Mouse (Mus musculus): Measurements from ENCODE around the gene 9930022D16Rik. TPM values are rescaled to one million over a fixed set of nuclear protein-coding genes. Genes with fewer than 3 reads are reported as not detected.
A peak's percentile ranks its signal among the peaks of the same experiment; 100 is the strongest.

The 9930022D16Rik gene
- polyA plus RNA-seq, 1 experiment from 2014 or later, result not detected

- WGBS, result 94% methylated on average over 5 of the region's 5 CpGs
- Histone ChIP-seq H3K27ac (no peak overlapping the region), H3K4me1 (replicated peaks) (peaks cover 5% of the 10 kb centered on the region; the same call in 1 of the 2 replicates), H3K36me3 (peaks cover 35% of the 10 kb centered on the region), H3K9ac (replicated peaks) (no peak overlapping the region), H3K4me3 (replicated peaks) (0 out of 2 replicates have a peak overlapping the region, but pooled peaks have one; percentile 64), H3K9me3 (no peaks in the 10 kb centered on the region), H3K4me2 (no peak overlapping the region; the same call in 1 of the 2 replicates), H3K27me3 (no peaks in the 10 kb centered on the region)
- ATAC-seq (ENCODE audit: insufficient number of reproducible peaks, insufficient read depth, low FRiP score, low TSS enrichment, low read depth), result no peak
Measured at GRCm38 (mm10) chr11:109427353-109427752, 13.6 kb downstream of the 9930022D16Rik start.

DNA sequence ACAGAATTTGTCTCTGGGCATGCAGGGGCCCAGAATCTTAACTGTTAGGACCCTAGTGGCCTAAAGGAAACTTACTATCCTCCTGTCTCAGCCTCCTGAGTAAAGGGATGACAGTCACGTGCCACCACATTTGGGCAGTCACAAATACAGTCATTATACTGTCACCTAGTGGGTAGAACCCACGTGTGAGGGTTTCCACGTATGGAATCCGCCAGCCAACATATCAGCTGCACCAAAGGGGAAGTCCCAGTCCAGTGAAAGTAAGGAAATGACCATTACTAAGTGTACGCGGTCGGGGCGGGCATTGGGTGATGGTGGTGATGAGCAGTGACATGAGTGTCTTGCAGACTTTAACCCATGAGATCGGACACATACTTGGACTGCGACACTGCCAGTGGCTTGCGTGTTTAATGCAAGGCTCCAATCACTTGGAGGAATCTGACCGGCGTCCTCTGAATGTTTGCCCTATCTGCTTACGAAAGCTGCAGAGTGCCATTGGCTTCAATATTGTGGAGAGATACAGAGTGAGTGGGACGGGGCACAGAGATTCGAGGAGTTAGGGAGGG, 20.6 kb downstream of the 9930022D16Rik start:
- H3K27ac ChIP-seq, result no peak overlapping the region
- no peak for ATAC-seq (ENCODE audit: insufficient number of reproducible peaks, insufficient read depth, low FRiP score, low TSS enrichment, low read depth)
- 93% methylated on average over 16 of the region's 16 CpGs for WGBS

GRCm38 (mm10) chr11:109436889-109437288, 23.2 kb downstream of the 9930022D16Rik start:
- Histone ChIP-seq H3K27ac (no peak overlapping the region), H3K36me3 (peaks cover 53% of the 10 kb centered on the region), H3K9me3 (no peaks in the 10 kb centered on the region), H3K9ac (replicated peaks) (no peak overlapping the region), H3K27me3 (0 out of 2 replicates have a peak, but pooled peaks cover 3% of the 10 kb centered on the region), H3K4me2 (no peak overlapping the region), H3K4me3 (replicated peaks) (no peak overlapping the region), H3K4me1 (replicated peaks) (peaks cover 9% of the 10 kb centered on the region)
- ATAC-seq (ENCODE audit: insufficient number of reproducible peaks, insufficient read depth, low FRiP score, low TSS enrichment, low read depth), result no peak
- 79% methylated on average over 7 of the region's 8 CpGs for WGBS

More for the DNA sequence above, 20.6 kb downstream of the 9930022D16Rik start:
- H3K36me3 ChIP-seq, result peaks cover 77% of the 10 kb centered on the region
- H3K4me1 ChIP-seq (replicated peaks), result peaks cover under 1% of the 10 kb centered on the region; the same call in 1 of the 2 replicates
- no peak overlapping the region for H3K4me3 ChIP-seq (replicated peaks)
- no peak overlapping the region for H3K9ac ChIP-seq (replicated peaks)
- H3K9me3 ChIP-seq, result no peaks in the 10 kb centered on the region
- H3K27me3 ChIP-seq, result no peaks in the 10 kb centered on the region
- no peak overlapping the region for H3K4me2 ChIP-seq

- Histone ChIP-seq H3K9ac (replicated peaks) (no peak overlapping the region), H3K4me2 (peak overlapping the region; percentile 83), H3K4me1 (replicated peaks) (peaks cover 9% of the 10 kb centered on the region), H3K27ac (no peak overlapping the region), H3K27me3 (0 out of 2 replicates have a peak, but pooled peaks cover 3% of the 10 kb centered on the region), H3K4me3 (replicated peaks) (no peak overlapping the region), H3K36me3 (peaks cover 43% of the 10 kb centered on the region), H3K9me3 (no peaks in the 10 kb centered on the region)
- peak; percentile 52; the same call in 1 of the 2 replicates for ATAC-seq (ENCODE audit: insufficient number of reproducible peaks, insufficient read depth, low FRiP score, low TSS enrichment, low read depth)
- 13% methylated on average over 5 of the region's 5 CpGs for WGBS
Measured at GRCm38 (mm10) chr11:109439209-109439608, 25.5 kb downstream of the 9930022D16Rik start.

- WGBS, result 2% methylated on average over 32 of the region's 32 CpGs
- H3K27ac ChIP-seq, result no peak overlapping the region
- peak overlapping the region; percentile 83 for H3K4me2 ChIP-seq
- H3K9me3 ChIP-seq, result no peaks in the 10 kb centered on the region
- peaks cover 36% of the 10 kb centered on the region for H3K36me3 ChIP-seq
- no peak for ATAC-seq (ENCODE audit: insufficient number of reproducible peaks, insufficient read depth, low FRiP score, low TSS enrichment, low read depth)
- peak overlapping the region; percentile 52 for H3K4me3 ChIP-seq (replicated peaks)
- H3K9ac ChIP-seq (replicated peaks), result peak overlapping the region; percentile 66
- H3K27me3 ChIP-seq, result 0 out of 2 replicates have a peak, but pooled peaks cover 3% of the 10 kb centered on the region
- peaks cover 9% of the 10 kb centered on the region for H3K4me1 ChIP-seq (replicated peaks)
Measured at GRCm38 (mm10) chr11:109439829-109440340, 26.2 kb downstream of the 9930022D16Rik start.

DNA sequence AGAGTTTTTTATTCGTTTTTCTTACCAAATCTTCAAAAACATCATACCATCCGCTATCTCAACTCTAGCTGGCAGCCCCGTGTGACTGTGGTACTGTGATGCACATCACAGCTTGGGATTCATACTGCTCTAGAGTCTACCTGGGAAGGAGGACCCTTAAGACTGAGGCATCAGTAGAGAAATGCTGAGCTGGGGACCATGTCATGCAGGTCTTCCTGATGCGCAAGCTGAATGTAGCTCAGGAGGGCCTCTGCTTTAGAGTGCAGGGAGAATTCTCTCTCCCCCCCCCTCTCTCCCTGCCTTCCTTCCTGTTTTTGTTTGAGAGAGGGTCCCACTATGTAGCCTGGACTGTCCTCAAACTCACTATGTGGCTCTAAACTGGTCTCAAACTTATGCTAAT, 26.9 kb downstream of the 9930022D16Rik start:
- peaks cover 28% of the 10 kb centered on the region for H3K36me3 ChIP-seq
- no peak for ATAC-seq (ENCODE audit: insufficient number of reproducible peaks, insufficient read depth, low FRiP score, low TSS enrichment, low read depth)
- H3K9ac ChIP-seq (replicated peaks), result no peak overlapping the region
- no peaks in the 10 kb centered on the region for H3K9me3 ChIP-seq
- 67% methylated on average over 4 of the region's 4 CpGs for WGBS
- H3K27me3 ChIP-seq, result 0 out of 2 replicates have a peak, but pooled peaks cover 3% of the 10 kb centered on the region
- peak overlapping the region; percentile 52 for H3K4me3 ChIP-seq (replicated peaks)
- H3K4me2 ChIP-seq, result peak overlapping the region; percentile 83
- H3K27ac ChIP-seq, result no peak overlapping the region
- peaks cover 9% of the 10 kb centered on the region for H3K4me1 ChIP-seq (replicated peaks)

DNA sequence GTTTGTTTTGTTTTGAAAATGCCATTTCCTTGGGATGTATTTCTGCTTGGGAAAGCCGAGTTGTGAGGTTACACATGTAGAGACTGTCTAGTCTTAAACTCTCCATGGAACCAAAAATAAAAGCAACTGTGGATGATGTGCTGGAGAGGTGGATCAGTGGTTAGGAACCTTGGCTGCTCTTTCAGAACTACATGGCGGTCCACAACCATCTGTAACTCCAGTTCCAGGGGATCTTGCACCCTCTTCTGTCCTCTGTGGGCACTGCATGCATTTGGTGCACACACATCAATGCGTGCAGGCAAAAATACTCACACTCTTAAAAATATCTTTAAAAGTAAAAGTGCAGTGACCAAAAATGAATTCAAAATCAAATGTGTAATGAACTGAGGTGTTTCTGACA, 27.4 kb downstream of the 9930022D16Rik start:
- Histone ChIP-seq H3K4me3 (replicated peaks) (no peak overlapping the region), H3K27ac (no peak overlapping the region), H3K4me2 (no peak overlapping the region), H3K36me3 (peaks cover 24% of the 10 kb centered on the region), H3K27me3 (0 out of 2 replicates have a peak, but pooled peaks cover 3% of the 10 kb centered on the region), H3K9ac (replicated peaks) (no peak overlapping the region), H3K4me1 (replicated peaks) (peaks cover 9% of the 10 kb centered on the region), H3K9me3 (no peaks in the 10 kb centered on the region)
- ATAC-seq (ENCODE audit: insufficient number of reproducible peaks, insufficient read depth, low FRiP score, low TSS enrichment, low read depth), result no peak
- WGBS, result 70% methylated on average over 3 of the region's 3 CpGs

- WGBS, result 25% methylated on average over 5 of the region's 5 CpGs
- ATAC-seq (ENCODE audit: insufficient number of reproducible peaks, insufficient read depth, low FRiP score, low TSS enrichment, low read depth), result no peak
Measured at GRCm38 (mm10) chr11:109442166-109442730, 28.5 kb downstream of the 9930022D16Rik start.

DNA sequence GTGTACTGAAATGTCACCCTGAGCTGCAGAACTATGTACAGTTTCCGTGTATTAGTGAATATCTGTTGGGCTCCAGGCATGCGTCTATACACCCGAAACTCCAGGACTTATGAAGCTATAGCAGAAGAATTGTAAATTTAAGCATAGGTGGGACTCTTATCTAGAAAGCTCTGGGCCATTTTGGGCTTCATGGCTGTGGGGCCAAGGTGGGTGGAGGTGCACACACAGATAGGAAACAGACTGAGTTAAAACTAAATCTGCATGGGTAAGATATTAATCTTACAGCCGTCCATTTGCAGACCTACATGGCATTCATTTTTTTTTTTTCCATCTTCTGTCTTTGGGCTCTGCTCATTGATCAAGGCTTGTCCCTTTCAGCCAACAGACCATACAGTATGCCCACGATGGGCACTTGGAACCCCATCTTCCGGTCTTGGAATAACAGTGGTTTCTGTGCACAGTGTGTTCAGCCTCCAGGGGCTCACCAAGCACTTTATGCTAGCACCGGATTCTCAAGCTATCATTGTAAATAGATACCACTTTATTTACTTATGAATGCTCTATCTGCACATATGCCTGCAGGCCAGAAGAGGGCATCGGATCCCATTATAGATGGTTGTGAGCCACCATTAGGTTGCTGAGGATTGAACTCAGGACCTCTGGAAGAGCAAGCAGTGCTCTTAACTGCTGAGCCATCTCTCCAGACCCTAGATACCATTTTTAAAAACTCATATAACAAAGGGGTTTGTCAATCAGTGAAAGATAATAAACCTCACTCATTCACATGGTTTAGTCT, 29.9 kb downstream of the 9930022D16Rik start:
- no peaks in the 10 kb centered on the region for H3K36me3 ChIP-seq
- no peak overlapping the region for H3K9ac ChIP-seq (replicated peaks)
- H3K27ac ChIP-seq, result no peak overlapping the region
- H3K4me1 ChIP-seq (replicated peaks), result peaks cover 9% of the 10 kb centered on the region
- no peak for ATAC-seq (ENCODE audit: insufficient number of reproducible peaks, insufficient read depth, low FRiP score, low TSS enrichment, low read depth)
- no peaks in the 10 kb centered on the region for H3K9me3 ChIP-seq
- H3K27me3 ChIP-seq, result 0 out of 2 replicates have a peak, but pooled peaks cover 3% of the 10 kb centered on the region
- no peak overlapping the region for H3K4me2 ChIP-seq
- no peak overlapping the region for H3K4me3 ChIP-seq (replicated peaks)
- 91% methylated on average over 8 of the region's 8 CpGs for WGBS

More at GRCm38 (mm10) chr11:109442166-109442730, 28.5 kb downstream of the 9930022D16Rik start:
- H3K27ac ChIP-seq, result no peak overlapping the region
- H3K4me2 ChIP-seq, result no peak overlapping the region
- 0 out of 2 replicates have a peak, but pooled peaks cover 3% of the 10 kb centered on the region for H3K27me3 ChIP-seq
- no peak overlapping the region for H3K4me3 ChIP-seq (replicated peaks)
- H3K9me3 ChIP-seq, result no peaks in the 10 kb centered on the region
- no peak overlapping the region for H3K9ac ChIP-seq (replicated peaks)
- H3K4me1 ChIP-seq (replicated peaks), result peaks cover 9% of the 10 kb centered on the region
- peaks cover 12% of the 10 kb centered on the region for H3K36me3 ChIP-seq

GRCm38 (mm10) chr11:109444600-109444999, 30.9 kb downstream of the 9930022D16Rik start:
- H3K27ac ChIP-seq, result no peak overlapping the region
- H3K27me3 ChIP-seq, result 0 out of 2 replicates have a peak, but pooled peaks cover 3% of the 10 kb centered on the region
- 57% methylated on average over 7 of the region's 7 CpGs for WGBS
- H3K4me1 ChIP-seq (replicated peaks), result peaks cover 6% of the 10 kb centered on the region
- H3K9ac ChIP-seq (replicated peaks), result no peak overlapping the region
- H3K36me3 ChIP-seq, result no peaks in the 10 kb centered on the region
- no peaks in the 10 kb centered on the region for H3K9me3 ChIP-seq
- no peak overlapping the region for H3K4me2 ChIP-seq
- H3K4me3 ChIP-seq (replicated peaks), result no peak overlapping the region
- no peak for ATAC-seq (ENCODE audit: insufficient number of reproducible peaks, insufficient read depth, low FRiP score, low TSS enrichment, low read depth)
